Mouse (Mus musculus) intestine, embryonic 16.5 days (tissue): ENCODE measurements around the gene Kansl1. TPM values are rescaled to one million over a fixed set of nuclear protein-coding genes. Genes with fewer than 3 reads are reported as not detected.

Source experiments
- ATAC-seq: fragments of 200-750 bp; cut with Nextera tagmentation; 2 replicates; pipeline ENCODE4 v1.8.0; 2017; ENCODE audit warnings: moderate TSS enrichment, moderate library complexity
- H3K27ac ChIP-seq: fragments of 300-500 bp; sonication (generic); 2 replicates; pipeline ENCODE4 v1.5.1; 2014; ENCODE audit warnings: mild to moderate bottlenecking, low read length
- H3K27me3 ChIP-seq: fragments of 300-500 bp; sonication (generic); replicated peaks from 2 replicates; pipeline ENCODE4 v1.6.1; 2014; ENCODE audit warnings: low read length, control low read depth, mixed read lengths; ENCODE audit not compliant: control insufficient read depth, insufficient read depth
- H3K36me3 ChIP-seq: fragments of 300-500 bp; sonication (generic); 2 replicates; pipeline ENCODE4 v1.6.1; 2014; ENCODE audit warnings: low read length, control low read depth; ENCODE audit not compliant: control insufficient read depth, insufficient read depth
- H3K4me1 ChIP-seq: fragments of 300-500 bp; sonication (generic); 2 replicates; pipeline ENCODE4 v1.6.1; 2014; ENCODE audit warnings: low read length, control low read depth, mixed read lengths; ENCODE audit not compliant: control insufficient read depth, insufficient read depth
- H3K4me2 ChIP-seq: fragments of 300-500 bp; sonication (generic); 2 replicates; pipeline ENCODE4 v1.6.1; 2014; ENCODE audit warnings: low read depth, low read length, control low read depth
- H3K4me3 ChIP-seq: fragments of 300-500 bp; sonication (generic); 2 replicates; pipeline ENCODE4 v1.5.1; 2014; ENCODE audit warnings: mild to moderate bottlenecking, low read length
- H3K9ac ChIP-seq: fragments of 300-500 bp; sonication (generic); 2 replicates; pipeline ENCODE4 v1.6.1; 2014; ENCODE audit warnings: low read depth, low read length
- H3K9me3 ChIP-seq: fragments of 300-500 bp; sonication (generic); 2 replicates; pipeline ENCODE4 v1.6.1; 2016; ENCODE audit warnings: low read length, control low read depth; ENCODE audit not compliant: control insufficient read depth
- WGBS: fragments of 180-500 bp; shearing (Covaris S2); extraction: QIAGEN DNeasy Blood & Tissue Kit; methylation state at CpG from one replicate; pipeline ENCODE4 v1.1.7; 2014; 5-methylcytosine and 5-hydroxymethylcytosine counted together
- polyA plus RNA-seq: library from polyadenylated mRNA; unstranded; fragments of >200 nt; fragmentation: Nextera tagmentation; extraction: Ambion mirVana; gene quantifications from 2 replicates; pipeline ENCODE4 v1.2.1, GENCODE M21; 2015

Gene Kansl1
- polyA plus RNA-seq, 1 experiment from 2014 or later, result 13.7 TPM

DNA sequence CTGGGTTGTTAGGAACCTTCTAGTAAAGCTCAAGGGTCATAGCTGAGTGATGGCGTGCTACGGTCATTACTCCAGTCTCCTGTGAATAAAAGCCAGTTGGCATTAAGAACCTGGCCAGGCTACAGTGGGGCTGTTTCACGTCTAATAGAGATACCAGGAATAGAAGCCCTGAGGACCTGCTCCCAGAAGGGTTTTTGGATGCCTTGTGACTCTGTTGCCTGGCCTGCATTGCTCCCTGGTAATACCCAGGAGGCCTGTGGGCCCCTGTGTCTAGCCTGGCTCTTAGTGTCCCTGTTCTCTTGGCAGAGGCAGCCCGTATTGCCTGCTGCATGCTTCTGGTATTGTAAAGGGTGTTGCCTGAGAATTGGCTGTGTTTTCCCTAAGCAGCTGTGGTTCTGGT is 161.5 kb downstream of the Kansl1 start:
- Histone ChIP-seq H3K9ac (no peak overlapping the region), H3K4me3 (no peak overlapping the region), H3K27ac (no peak overlapping the region), H3K9me3 (no peaks in the 10 kb centered on the region), H3K36me3 (no peaks in the 10 kb centered on the region), H3K4me2 (no peak overlapping the region), H3K27me3 (0 out of 2 replicates have a peak, but pooled peaks cover 2% of the 10 kb centered on the region), H3K4me1 (peaks cover 2% of the 10 kb centered on the region; the same call in 1 of the 2 replicates)
- 69% methylated on average over 4 of the region's 4 CpGs for WGBS
- no peak for ATAC-seq

DNA sequence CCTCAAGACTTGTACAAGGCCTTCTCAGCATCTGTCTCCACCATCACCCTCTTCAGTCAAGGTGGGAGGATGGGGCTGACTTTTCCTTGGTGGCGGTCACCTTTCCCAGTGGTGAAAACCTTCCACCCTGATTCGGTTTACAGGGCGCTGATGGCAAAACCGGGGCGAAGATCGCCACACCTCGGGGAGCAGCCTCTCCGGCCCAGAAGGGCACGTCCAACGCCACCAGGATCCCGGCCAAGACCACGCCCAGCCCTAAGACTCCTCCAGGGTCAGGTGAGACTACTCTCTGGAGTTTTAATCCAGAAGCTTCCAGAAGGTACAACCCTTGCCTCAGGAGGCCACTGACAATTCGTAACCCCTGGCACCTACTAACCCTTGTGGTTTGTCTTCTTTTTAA is 162.2 kb downstream of the Kansl1 start:
- Histone ChIP-seq H3K27me3 (0 out of 2 replicates have a peak, but pooled peaks cover 2% of the 10 kb centered on the region), H3K4me2 (no peak overlapping the region), H3K36me3 (no peaks in the 10 kb centered on the region), H3K4me3 (no peak overlapping the region), H3K4me1 (peaks cover 2% of the 10 kb centered on the region; the same call in 1 of the 2 replicates), H3K9me3 (no peaks in the 10 kb centered on the region), H3K27ac (no peak overlapping the region), H3K9ac (no peak overlapping the region)
- no peak for ATAC-seq
- 91% methylated on average over 13 of the region's 13 CpGs for WGBS

DNA sequence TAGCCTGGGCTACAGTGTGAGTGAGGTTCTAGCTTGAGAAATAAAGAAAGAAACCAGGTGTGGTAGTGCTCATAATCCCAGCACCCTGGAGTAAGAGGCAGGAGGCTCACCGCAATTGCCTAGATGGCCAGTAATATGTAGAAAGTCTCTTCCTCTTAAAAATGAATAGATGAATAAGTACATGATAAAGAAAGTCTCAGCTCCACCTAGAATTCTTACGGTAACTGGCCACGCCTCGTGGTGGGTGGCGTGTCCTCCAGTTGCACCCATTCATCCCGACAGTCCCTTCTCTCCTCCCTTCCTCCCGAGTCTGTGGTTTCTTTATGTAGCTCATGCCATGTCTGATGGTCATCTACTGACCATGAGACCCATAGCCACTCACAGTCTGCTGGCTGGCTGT is 162.9 kb downstream of the Kansl1 start:
- H3K4me3 ChIP-seq, result no peak overlapping the region
- no peak overlapping the region for H3K9ac ChIP-seq
- no peak for ATAC-seq
- 91% methylated on average over 7 of the region's 7 CpGs for WGBS
- no peaks in the 10 kb centered on the region for H3K36me3 ChIP-seq
- H3K9me3 ChIP-seq, result no peaks in the 10 kb centered on the region
- no peak overlapping the region for H3K27ac ChIP-seq
- no peak overlapping the region for H3K4me2 ChIP-seq
- peaks cover 2% of the 10 kb centered on the region; the same call in 1 of the 2 replicates for H3K4me1 ChIP-seq
- 0 out of 2 replicates have a peak, but pooled peaks cover 2% of the 10 kb centered on the region for H3K27me3 ChIP-seq

DNA sequence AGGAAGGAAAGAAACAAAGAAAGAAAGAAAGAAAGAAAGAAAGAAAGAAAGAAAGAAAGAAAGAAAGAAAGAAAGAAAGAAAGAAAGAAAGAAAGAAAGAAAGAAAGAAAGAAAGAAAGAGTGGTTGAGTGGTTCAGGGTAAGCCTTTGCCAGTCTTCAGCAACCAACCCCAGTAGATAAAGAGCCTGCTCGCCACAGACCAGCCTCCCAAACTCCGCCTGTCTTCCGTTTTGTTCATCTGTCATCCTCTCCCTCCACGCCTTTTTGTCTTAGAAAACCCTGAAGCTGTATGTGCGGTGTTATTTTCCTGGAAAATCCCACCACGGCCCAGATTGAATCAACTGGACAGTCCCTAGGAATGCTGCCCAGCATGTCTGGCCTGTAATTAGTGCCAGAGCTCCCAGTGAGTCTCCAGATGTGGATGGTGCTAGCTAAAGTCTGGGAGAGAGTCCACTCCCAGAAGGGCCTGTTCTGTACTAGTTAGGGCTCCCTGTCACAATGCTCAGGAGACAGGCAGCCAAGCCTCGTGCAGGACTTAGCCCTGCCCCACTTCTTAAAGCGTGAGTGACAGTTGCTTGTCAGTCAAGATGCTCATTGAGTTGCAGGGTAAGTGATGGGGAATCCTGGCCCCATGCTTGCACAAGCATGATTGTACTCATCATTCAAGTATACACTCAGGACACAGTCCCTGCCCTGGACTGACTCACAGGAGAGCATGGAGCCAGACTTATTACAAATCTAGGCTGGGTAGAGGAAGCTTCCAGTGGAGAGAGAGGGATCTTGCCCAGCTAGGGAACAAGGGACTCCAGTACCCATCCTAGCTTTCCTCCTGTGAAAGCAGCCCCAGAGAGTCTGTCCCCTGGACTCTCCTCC is 165.3 kb downstream of the Kansl1 start:
- no peaks in the 10 kb centered on the region for H3K27me3 ChIP-seq
- no peaks in the 10 kb centered on the region; the same call in 1 of the 2 replicates for H3K4me1 ChIP-seq
- H3K27ac ChIP-seq, result no peak overlapping the region
- H3K9me3 ChIP-seq, result no peaks in the 10 kb centered on the region
- no peak for ATAC-seq
- H3K4me3 ChIP-seq, result no peak overlapping the region
- no peak overlapping the region for H3K9ac ChIP-seq
- 67% methylated on average over 8 of the region's 8 CpGs for WGBS
- H3K36me3 ChIP-seq, result no peaks in the 10 kb centered on the region
- no peak overlapping the region for H3K4me2 ChIP-seq

DNA sequence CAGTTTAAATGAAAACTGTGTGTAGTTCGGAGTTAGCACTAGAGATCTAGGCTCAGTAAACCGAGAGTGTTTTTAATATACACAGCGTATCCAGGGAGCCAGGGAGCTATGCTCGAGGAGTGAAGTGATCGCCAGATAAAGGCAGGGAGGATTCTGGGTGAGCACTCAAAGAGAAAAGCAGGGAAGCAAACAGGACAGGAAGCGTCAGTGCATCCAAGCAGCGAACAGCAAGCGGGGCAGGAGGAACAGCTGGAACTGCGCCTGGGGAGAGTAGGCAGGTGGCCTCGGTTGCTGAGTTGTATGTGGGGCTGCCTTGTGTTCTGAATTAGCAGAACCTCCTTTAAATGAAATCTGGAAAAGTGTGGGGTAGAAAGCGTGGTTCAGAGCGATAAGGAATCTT is 166.0 kb downstream of the Kansl1 start:
- Histone ChIP-seq H3K9ac (no peak overlapping the region), H3K4me1 (no peaks in the 10 kb centered on the region; the same call in 1 of the 2 replicates), H3K4me2 (0 out of 2 replicates have a peak overlapping the region, but pooled peaks have one; percentile 9), H3K4me3 (no peak overlapping the region), H3K27me3 (no peaks in the 10 kb centered on the region), H3K9me3 (no peaks in the 10 kb centered on the region), H3K27ac (no peak overlapping the region), H3K36me3 (no peaks in the 10 kb centered on the region)
- no peak for ATAC-seq
- 44% methylated on average over 12 of the region's 12 CpGs for WGBS

DNA sequence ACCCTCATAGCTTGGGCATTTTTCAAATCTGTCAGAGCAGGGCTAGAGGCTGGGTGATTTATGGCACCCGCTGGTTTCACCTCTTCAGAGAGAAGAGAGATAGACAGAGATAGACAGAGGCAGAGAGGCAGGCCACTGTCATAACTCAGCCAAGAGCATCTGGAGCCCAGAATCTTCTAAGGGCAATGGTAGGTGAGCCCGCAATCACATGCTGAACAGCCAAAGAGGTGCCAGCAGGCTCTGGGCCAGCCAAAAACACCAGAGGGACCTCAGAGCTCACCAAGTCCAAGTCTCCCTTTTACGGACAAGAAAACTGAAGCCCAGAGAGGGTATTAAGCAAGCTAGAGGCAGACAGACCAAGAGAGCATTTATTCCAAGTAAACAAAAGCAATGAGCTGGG is 171.0 kb downstream of the Kansl1 start:
- no peak for ATAC-seq
- no peak overlapping the region for H3K27ac ChIP-seq
- H3K4me2 ChIP-seq, result no peak overlapping the region
- H3K27me3 ChIP-seq, result no peaks in the 10 kb centered on the region
- no peak overlapping the region for H3K4me3 ChIP-seq
- peaks cover 6% of the 10 kb centered on the region; the same call in 1 of the 2 replicates for H3K4me1 ChIP-seq
- no peak overlapping the region for H3K9ac ChIP-seq
- WGBS, result 83% methylated on average over 3 of the region's 3 CpGs
- no peaks in the 10 kb centered on the region for H3K9me3 ChIP-seq
- H3K36me3 ChIP-seq, result no peaks in the 10 kb centered on the region

DNA sequence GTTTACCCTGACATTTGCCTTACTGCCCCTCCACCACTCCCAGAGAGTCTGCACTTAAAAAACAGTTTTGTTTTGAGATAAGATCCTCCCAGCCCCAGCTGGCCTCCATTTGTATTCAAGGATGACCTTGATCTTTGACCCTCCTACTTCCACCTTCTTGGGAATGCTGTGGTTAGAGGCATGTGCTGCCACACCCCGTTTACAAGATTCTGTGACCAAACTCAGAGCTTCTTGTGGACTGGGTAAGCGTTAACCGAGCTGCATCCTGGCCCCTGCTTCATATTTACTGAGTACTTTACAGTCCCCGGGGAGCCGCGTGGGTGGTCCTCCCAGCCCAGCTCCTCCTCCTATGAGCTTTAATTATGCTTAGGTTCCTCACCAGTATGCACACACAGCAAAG is 173.0 kb downstream of the Kansl1 start:
- H3K9ac ChIP-seq, result no peak overlapping the region
- H3K4me3 ChIP-seq, result no peak overlapping the region
- ATAC-seq, result peak; percentile 17; the same call in 1 of the 2 replicates
- no peaks in the 10 kb centered on the region for H3K36me3 ChIP-seq
- H3K4me2 ChIP-seq, result no peak overlapping the region
- no peak overlapping the region for H3K27ac ChIP-seq
- no peaks in the 10 kb centered on the region for H3K9me3 ChIP-seq
- peaks cover 12% of the 10 kb centered on the region; the same call in 1 of the 2 replicates for H3K4me1 ChIP-seq
- no peaks in the 10 kb centered on the region for H3K27me3 ChIP-seq
- 18% methylated on average over 6 of the region's 6 CpGs for WGBS

DNA sequence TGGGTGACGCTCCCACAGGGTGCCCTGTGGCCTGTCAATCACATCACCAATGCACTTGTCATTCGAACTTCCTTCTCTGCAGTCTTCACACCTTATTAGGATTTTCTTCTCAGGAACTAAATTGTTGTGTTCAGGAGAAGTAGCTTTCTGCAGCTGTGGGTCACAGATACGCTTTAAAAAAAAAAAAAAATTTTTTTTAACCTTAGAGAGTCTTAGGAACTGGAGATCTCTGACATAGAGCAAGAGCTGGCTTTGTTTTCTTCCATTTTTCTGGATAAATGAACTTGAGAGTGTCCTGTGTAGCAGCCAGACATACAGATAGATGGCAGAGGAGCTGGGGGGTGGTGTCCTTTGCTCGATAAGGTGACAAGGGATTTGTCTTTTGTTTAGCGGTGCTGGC is 173.5 kb downstream of the Kansl1 start:
- no peaks in the 10 kb centered on the region for H3K9me3 ChIP-seq
- H3K4me1 ChIP-seq, result peaks cover 13% of the 10 kb centered on the region
- ATAC-seq, result no peak
- no peak overlapping the region for H3K9ac ChIP-seq
- no peaks in the 10 kb centered on the region for H3K27me3 ChIP-seq
- H3K36me3 ChIP-seq, result no peaks in the 10 kb centered on the region
- H3K27ac ChIP-seq, result no peak overlapping the region
- no peak overlapping the region for H3K4me2 ChIP-seq
- WGBS, result 59% methylated on average over 5 of the region's 5 CpGs
- no peak overlapping the region for H3K4me3 ChIP-seq

DNA sequence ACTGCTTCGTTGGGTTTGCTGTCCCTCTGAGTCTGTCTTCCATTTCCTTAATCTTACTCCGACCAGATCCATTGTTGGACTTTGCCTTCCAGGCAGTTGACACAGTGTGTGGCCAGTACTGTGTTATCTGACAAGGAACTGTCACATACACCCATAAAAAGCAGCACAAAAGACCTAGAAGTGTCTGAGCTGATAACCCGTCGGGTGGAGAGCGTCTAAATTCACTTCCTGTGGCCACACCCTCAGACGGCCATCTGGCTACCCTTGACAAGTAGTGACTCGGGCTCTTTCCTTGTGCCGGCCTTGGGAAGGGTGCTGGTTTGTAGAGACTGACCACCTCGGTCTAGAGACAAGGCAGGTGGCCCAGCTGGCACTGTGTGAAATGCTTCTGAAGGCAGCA is 175.4 kb downstream of the Kansl1 start:
- ATAC-seq, result peak; percentile 91
- peak overlapping the region; percentile 86 for H3K27ac ChIP-seq
- no peaks in the 10 kb centered on the region for H3K27me3 ChIP-seq
- no peak overlapping the region for H3K9ac ChIP-seq
- 52% methylated on average over 9 of the region's 9 CpGs for WGBS
- no peak overlapping the region for H3K4me3 ChIP-seq
- H3K9me3 ChIP-seq, result no peaks in the 10 kb centered on the region
- peaks cover 20% of the 10 kb centered on the region for H3K4me1 ChIP-seq
- H3K36me3 ChIP-seq, result no peaks in the 10 kb centered on the region
- no peak overlapping the region; the same call in 1 of the 2 replicates for H3K4me2 ChIP-seq
